Mouse (Mus musculus): ENCODE results near the gene Uxt. TPM values are rescaled to one million over a fixed set of nuclear protein-coding genes. Genes with fewer than 3 reads are reported as not detected.

Uxt gene
- polyA plus RNA-seq, 1 experiment from 2014 or later = 32.0 TPM

- H3K4me1 ChIP-seq = peaks cover 9% of the 10 kb centered on the region; the same call in 1 of the 2 replicates
- H3K9ac ChIP-seq (replicated peaks) = peak overlapping the region; percentile 59
- H3K4me3 ChIP-seq (replicated peaks) = peak overlapping the region; percentile 57
- H3K4me2 ChIP-seq = peak overlapping the region; percentile 59
- 19% methylated on average over 30 of the region's 49 CpGs for WGBS
- no peaks in the 10 kb centered on the region for H3K9me3 ChIP-seq (replicated peaks)
- ATAC-seq (ENCODE audit: low FRiP score) = peak; percentile 66
- no peaks in the 10 kb centered on the region for H3K36me3 ChIP-seq
- no peaks in the 10 kb centered on the region for H3K27me3 ChIP-seq (replicated peaks)
- H3K27ac ChIP-seq (replicated peaks) = peak overlapping the region; percentile 81
These were observed 41.5 kb downstream of the Uxt start for GRCm38 (mm10) chrX:20920249-20920843.

- H3K9ac ChIP-seq (replicated peaks) = no peak overlapping the region
- no peak overlapping the region for H3K4me3 ChIP-seq (replicated peaks)
- peaks cover 9% of the 10 kb centered on the region; the same call in 1 of the 2 replicates for H3K4me1 ChIP-seq
- H3K36me3 ChIP-seq = no peaks in the 10 kb centered on the region
- H3K4me2 ChIP-seq = no peak overlapping the region
- no peak overlapping the region for H3K27ac ChIP-seq (replicated peaks)
- no peaks in the 10 kb centered on the region for H3K27me3 ChIP-seq (replicated peaks)
- ATAC-seq (ENCODE audit: low FRiP score) = no peak
- H3K9me3 ChIP-seq (replicated peaks) = no peaks in the 10 kb centered on the region
These were observed 46.7 kb downstream of the Uxt start for GRCm38 (mm10) chrX:20915075-20915474.

GRCm38 (mm10) chrX:20913726-20914125 lies 48.1 kb downstream of the Uxt start:
- no peak overlapping the region for H3K27ac ChIP-seq (replicated peaks)

GRCm38 (mm10) chrX:20910074-20910473 lies 51.7 kb downstream of the Uxt start:
- no peak overlapping the region for H3K27ac ChIP-seq (replicated peaks)
- 22% methylated on average over 3 of the region's 3 CpGs for WGBS

More at GRCm38 (mm10) chrX:20913726-20914125, 48.1 kb downstream of the Uxt start:
- no peaks in the 10 kb centered on the region for H3K27me3 ChIP-seq (replicated peaks)
- H3K9ac ChIP-seq (replicated peaks) = no peak overlapping the region
- H3K4me3 ChIP-seq (replicated peaks) = no peak overlapping the region
- no peaks in the 10 kb centered on the region for H3K9me3 ChIP-seq (replicated peaks)
- 88% methylated on average over 6 of the region's 6 CpGs for WGBS
- peaks cover 5% of the 10 kb centered on the region; the same call in 1 of the 2 replicates for H3K4me1 ChIP-seq
- H3K36me3 ChIP-seq = peaks cover 6% of the 10 kb centered on the region; the same call in 1 of the 2 replicates
- H3K4me2 ChIP-seq = no peak overlapping the region
- ATAC-seq (ENCODE audit: low FRiP score) = no peak

More at GRCm38 (mm10) chrX:20910074-20910473, 51.7 kb downstream of the Uxt start:
- no peak overlapping the region for H3K9ac ChIP-seq (replicated peaks)
- H3K4me1 ChIP-seq = no peaks in the 10 kb centered on the region
- no peak for ATAC-seq (ENCODE audit: low FRiP score)
- H3K4me3 ChIP-seq (replicated peaks) = no peak overlapping the region
- H3K36me3 ChIP-seq = peaks cover 6% of the 10 kb centered on the region; the same call in 1 of the 2 replicates
- no peak overlapping the region for H3K4me2 ChIP-seq
- no peaks in the 10 kb centered on the region for H3K27me3 ChIP-seq (replicated peaks)
- no peaks in the 10 kb centered on the region for H3K9me3 ChIP-seq (replicated peaks)

Other genes with a start within 250 kb of the Uxt start
- gene Araf, start 164.2 kb downstream of the Uxt start, polyA plus RNA-seq (2015; fragmentation: Nextera tagmentation; extraction: Ambion mirVana) = 352 and 406 TPM in 2 replicates
- 5.8 and 8.2 TPM in 2 replicates for gene Timp1, start 91.9 kb downstream of the Uxt start, polyA plus RNA-seq (2015; fragmentation: Nextera tagmentation; extraction: Ambion mirVana)
- gene Syn1, start 41.0 kb downstream of the Uxt start, polyA plus RNA-seq (2015; fragmentation: Nextera tagmentation; extraction: Ambion mirVana) = 85.6 and 96.9 TPM in 2 replicates
- 5.5 and 5.6 TPM in 2 replicates for gene Cfp, start 30.5 kb downstream of the Uxt start, polyA plus RNA-seq (2015; fragmentation: Nextera tagmentation; extraction: Ambion mirVana)
- 16.5 and 16.6 TPM in 2 replicates for gene Elk1, start 11.4 kb downstream of the Uxt start, polyA plus RNA-seq (2015; fragmentation: Nextera tagmentation; extraction: Ambion mirVana)
- 6.9 and 7.2 TPM in 2 replicates for gene Zfp182, start 100.3 kb upstream of the Uxt start, polyA plus RNA-seq (2015; fragmentation: Nextera tagmentation; extraction: Ambion mirVana)
- not detected in 2 replicates for gene Spaca5, start 106.4 kb upstream of the Uxt start, polyA plus RNA-seq (2015; fragmentation: Nextera tagmentation; extraction: Ambion mirVana)
- gene Zfp300, start 127.5 kb upstream of the Uxt start, polyA plus RNA-seq (2015; fragmentation: Nextera tagmentation; extraction: Ambion mirVana) = 4.0 and 4.8 TPM in 2 replicates
- not detected in 2 replicates for gene Ssxa1, start 153.8 kb upstream of the Uxt start, polyA plus RNA-seq (2015; fragmentation: Nextera tagmentation; extraction: Ambion mirVana)
- not detected in 2 replicates for gene Gm21876, start 213.6 kb upstream of the Uxt start, polyA plus RNA-seq (2015; fragmentation: Nextera tagmentation; extraction: Ambion mirVana)